Mouse (Mus musculus) spleen, adult 2 months (tissue): ENCODE data around the gene Dnajc25. TPM values are rescaled to one million over a fixed set of nuclear protein-coding genes. Genes with fewer than 3 reads are reported as not detected.

Experiments
- DNase-seq, 2 experiments: peaks; one replicate each; pipeline versions ENCODE4 v3.0.0 to v3.0.0-alpha.2; 2012 to 2021; ENCODE audit warnings: low spot score in 2 of 2, low read depth in 1 of 2
- H3K27ac ChIP-seq: fragments of 200-500 bp; 2 replicates; pipeline ENCODE4 v1.5.1; 2012; ENCODE audit warnings: low read length, inconsistent platforms; ENCODE audit not compliant: insufficient read depth
- H3K27me3 ChIP-seq: fragments of 200-500 bp; 2 replicates; pipeline ENCODE4 v1.6.1; 2012; ENCODE audit warnings: mild to moderate bottlenecking, moderate library complexity, low read length, inconsistent platforms; ENCODE audit not compliant: control insufficient read depth, insufficient read depth
- H3K36me3 ChIP-seq: fragments of 200-500 bp; 2 replicates; pipeline ENCODE4 v1.6.1; 2012; ENCODE audit warnings: mild to moderate bottlenecking, low read length, inconsistent platforms; ENCODE audit not compliant: control insufficient read depth, insufficient read depth
- H3K4me1 ChIP-seq: fragments of 200-500 bp; 2 replicates; pipeline ENCODE4 v1.6.1; 2011; ENCODE audit warnings: inconsistent platforms; ENCODE audit not compliant: control insufficient read depth, insufficient read depth, insufficient read length
- H3K4me3 ChIP-seq: fragments of 200-500 bp; 2 replicates; pipeline ENCODE4 v1.5.1; 2011; ENCODE audit warnings: mild to moderate bottlenecking, inconsistent platforms; ENCODE audit not compliant: insufficient read depth, insufficient read length; ENCODE audit errors: extremely low read depth
- CTCF ChIP-seq: fragments of 200-500 bp; IDR thresholded peaks from 2 replicates; pipeline ENCODE4 v1.5.1; 2011; ENCODE audit warnings: mild to moderate bottlenecking, inconsistent platforms; ENCODE audit not compliant: insufficient read depth, insufficient read length, insufficient replicate concordance; ENCODE audit errors: extremely low read depth
- POLR2A ChIP-seq: fragments of 200-500 bp; IDR thresholded peaks from 2 replicates; pipeline ENCODE4 v1.6.1; 2011; ENCODE audit warnings: low read depth, low read length, inconsistent platforms
- WGBS: fragments of 180-500 bp; shearing (Covaris S2); methylation state at CpG from one replicate; pipeline ENCODE4 v1.1.7; 2018; 5-methylcytosine and 5-hydroxymethylcytosine counted together
- polyA plus RNA-seq: library from polyadenylated mRNA; depleted of rRNA; stranded (reverse); fragments of >200 nt; gene quantifications from 2 replicates; pipeline ENCODE4 v1.2.3, GENCODE M21; 2012

The Dnajc25 gene
- polyA plus RNA-seq, 1 experiment, result 1.4 TPM

DNA sequence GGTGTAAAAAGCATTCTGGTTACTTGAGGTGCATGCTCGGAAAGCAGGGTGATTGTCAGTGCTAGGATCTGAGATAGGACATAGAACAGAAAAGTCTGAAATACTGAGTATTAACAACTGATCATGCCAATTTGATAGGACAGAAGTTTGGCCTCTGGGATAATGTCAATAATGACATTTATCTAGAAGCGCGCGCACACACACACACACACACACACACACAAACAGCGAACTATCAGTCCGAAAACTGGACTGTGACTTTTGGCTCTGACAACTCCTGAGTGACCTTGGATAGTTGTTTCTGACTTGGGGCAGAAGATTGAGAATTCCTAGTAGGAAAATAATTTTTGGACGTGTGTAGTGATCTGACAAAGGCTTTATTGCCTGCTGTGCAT is 8.9 kb downstream of the Dnajc25 start:
- WGBS, result 52% methylated on average over 7 of the region's 7 CpGs
- Histone ChIP-seq H3K27me3 (no peaks in the 10 kb centered on the region), H3K4me1 (peaks cover 8% of the 10 kb centered on the region; the same call in 1 of the 2 replicates), H3K4me3 (peak overlapping the region; percentile 87), H3K27ac (0 out of 2 replicates have a peak overlapping the region, but pooled peaks have one; percentile 68), H3K36me3 (no peaks in the 10 kb centered on the region)
- no peak for DNase-seq
- TF ChIP-seq POLR2A, result no peak
- TF ChIP-seq CTCF, result no peak

DNA sequence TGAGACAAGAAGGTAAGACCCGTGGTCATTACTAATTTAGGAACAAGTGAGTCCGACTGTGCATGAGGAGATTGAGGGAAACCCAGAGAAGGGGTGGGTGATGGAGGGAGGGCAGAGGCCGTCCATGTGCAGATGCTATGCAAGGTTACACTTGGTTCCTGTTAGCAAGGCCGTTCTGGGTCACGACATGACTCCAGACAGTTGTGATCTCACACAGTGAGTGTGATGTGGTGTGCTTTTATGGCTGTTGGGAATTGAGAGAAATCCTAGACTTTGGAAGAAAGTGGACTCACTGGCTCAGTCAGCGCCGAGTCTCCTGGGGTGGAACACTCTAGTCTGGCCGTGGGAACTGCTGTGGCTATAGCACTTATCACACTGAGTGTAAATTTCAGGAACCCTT is 11.3 kb downstream of the Dnajc25 start:
- Histone ChIP-seq H3K27ac (no peak overlapping the region), H3K27me3 (no peaks in the 10 kb centered on the region), H3K4me3 (no peak overlapping the region), H3K4me1 (peaks cover 15% of the 10 kb centered on the region; the same call in 1 of the 2 replicates), H3K36me3 (no peaks in the 10 kb centered on the region)
- no peak for TF ChIP-seq CTCF
- TF ChIP-seq POLR2A, result no peak
- DNase-seq, result no peak
- 71% methylated on average over 8 of the region's 8 CpGs for WGBS

- Histone ChIP-seq H3K27ac (no peak overlapping the region), H3K4me3 (no peak overlapping the region), H3K36me3 (no peaks in the 10 kb centered on the region), H3K27me3 (no peaks in the 10 kb centered on the region), H3K4me1 (peaks cover 15% of the 10 kb centered on the region; the same call in 1 of the 2 replicates)
- DNase-seq, result no peak
- 75% methylated on average over 6 of the region's 6 CpGs for WGBS
- TF ChIP-seq POLR2A (no peak), CTCF (no peak)
These were observed 12.2 kb downstream of the Dnajc25 start for GRCm38 (mm10) chr4:59007016-59007415.

DNA sequence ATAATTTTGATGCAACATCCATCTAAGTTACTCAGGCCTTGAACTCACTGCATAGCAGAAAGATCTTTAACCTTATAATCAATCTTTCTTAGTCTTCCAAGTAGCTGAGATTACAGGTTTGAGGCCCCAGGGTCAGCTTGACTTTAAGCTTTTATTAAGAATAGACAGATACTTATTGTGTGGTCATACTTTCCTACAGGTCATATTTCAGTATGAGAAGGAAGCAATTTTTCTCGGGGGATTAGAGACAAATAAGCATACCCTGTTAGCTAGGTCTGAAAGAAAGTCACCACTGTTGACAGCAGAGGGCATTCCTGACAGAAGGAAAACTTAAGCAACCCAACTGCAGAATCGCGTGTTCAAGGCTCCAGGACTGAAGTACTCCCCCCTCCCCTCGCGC is 13.1 kb downstream of the Dnajc25 start:
- peaks cover 13% of the 10 kb centered on the region; the same call in 1 of the 2 replicates for H3K4me1 ChIP-seq
- no peaks in the 10 kb centered on the region for H3K27me3 ChIP-seq
- H3K27ac ChIP-seq, result no peak overlapping the region
- 91% methylated on average over 5 of the region's 5 CpGs for WGBS
- no peak for DNase-seq
- H3K36me3 ChIP-seq, result no peaks in the 10 kb centered on the region
- H3K4me3 ChIP-seq, result no peak overlapping the region
- TF ChIP-seq CTCF (no peak), POLR2A (no peak)

DNA sequence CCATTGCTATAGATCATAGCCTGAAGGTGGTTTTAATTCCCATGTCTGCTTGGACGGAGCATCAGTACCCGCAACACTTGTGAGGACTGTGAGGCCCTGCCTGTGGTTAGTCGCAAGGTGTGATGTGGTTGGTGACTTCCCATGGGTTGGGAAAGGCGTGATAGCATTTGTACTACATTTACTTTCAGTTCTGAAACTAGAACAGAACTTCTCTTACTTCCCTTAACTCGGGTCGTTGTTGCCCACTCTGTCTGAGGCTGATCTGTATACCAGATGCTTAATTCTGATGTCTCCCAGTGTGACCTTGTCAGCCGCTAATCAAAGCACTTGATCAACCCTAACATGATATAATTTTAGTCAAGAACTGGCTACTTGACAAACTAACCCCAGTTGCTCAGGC is 14.3 kb downstream of the Dnajc25 start:
- TF ChIP-seq CTCF (no peak), POLR2A (no peak)
- DNase-seq, result peak; percentile 26 to 33
- whole genome bisulfite sequencing, result 19% methylated on average over 7 of the region's 7 CpGs
- Histone ChIP-seq H3K27me3 (no peaks in the 10 kb centered on the region), H3K36me3 (no peaks in the 10 kb centered on the region), H3K4me1 (peaks cover 13% of the 10 kb centered on the region; the same call in 1 of the 2 replicates), H3K27ac (peak overlapping the region; percentile 49), H3K4me3 (peak overlapping the region; percentile 32; the same call in 1 of the 2 replicates)

DNA sequence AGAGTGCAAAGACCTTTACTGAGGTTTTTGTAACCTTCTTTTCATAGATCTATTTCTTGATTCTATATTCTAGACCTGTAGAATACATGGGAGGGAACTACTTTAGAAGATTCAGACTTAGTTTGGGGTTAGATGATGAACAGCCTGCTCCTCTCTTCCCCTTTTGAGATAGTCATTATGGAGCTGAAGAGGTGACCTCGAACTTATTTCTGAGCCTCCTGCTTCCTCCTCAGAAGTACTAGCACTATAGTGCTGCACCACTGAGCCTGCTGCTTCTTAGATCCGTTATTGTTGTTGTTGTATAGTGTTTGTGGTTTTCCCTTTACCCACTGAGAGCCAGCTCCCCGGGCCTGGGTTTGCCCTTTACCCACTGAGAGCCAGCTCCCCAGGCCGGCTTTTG is 14.8 kb downstream of the Dnajc25 start:
- H3K27ac ChIP-seq, result peak overlapping the region; percentile 49; the same call in 1 of the 2 replicates
- no peaks in the 10 kb centered on the region for H3K36me3 ChIP-seq
- H3K4me1 ChIP-seq, result peaks cover 11% of the 10 kb centered on the region; the same call in 1 of the 2 replicates
- H3K4me3 ChIP-seq, result no peak overlapping the region
- 16% methylated on average over 4 of the region's 4 CpGs for WGBS
- no peaks in the 10 kb centered on the region for H3K27me3 ChIP-seq
- no peak for DNase-seq
- TF ChIP-seq POLR2A, result no peak
- no peak for TF ChIP-seq CTCF

DNA sequence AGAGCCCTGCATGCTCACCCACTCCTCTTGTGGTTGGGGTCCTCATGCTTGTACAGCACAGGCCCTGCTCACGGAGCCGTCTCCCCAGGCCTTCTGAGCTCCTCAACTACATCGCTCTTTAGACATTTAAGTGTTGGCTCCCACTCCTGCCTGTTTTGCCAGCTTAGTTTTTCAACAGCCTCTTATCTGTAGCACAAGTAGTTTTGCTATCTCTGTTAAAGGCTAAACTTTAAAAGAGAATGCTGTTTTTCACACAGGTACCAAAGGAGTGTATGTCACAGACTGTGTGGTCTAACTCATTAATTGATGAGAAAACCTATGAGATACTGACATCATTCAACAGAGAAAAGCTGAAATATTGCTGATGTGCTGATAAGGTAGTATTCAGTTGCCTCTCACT is 16.6 kb downstream of the Dnajc25 start:
- no peak for TF ChIP-seq CTCF
- no peak for TF ChIP-seq POLR2A
- Histone ChIP-seq H3K27me3 (no peaks in the 10 kb centered on the region), H3K27ac (no peak overlapping the region), H3K4me3 (no peak overlapping the region), H3K4me1 (peaks cover 10% of the 10 kb centered on the region; the same call in 1 of the 2 replicates), H3K36me3 (peaks cover 2% of the 10 kb centered on the region; the same call in 1 of the 2 replicates)
- 81% methylated on average over 3 of the region's 3 CpGs for WGBS
- no peak for DNase-seq
